Mouse (Mus musculus) lung, embryonic 16.5 days (tissue): ENCODE results near the gene Smim24. TPM values are rescaled to one million over a fixed set of nuclear protein-coding genes. Genes with fewer than 3 reads are reported as not detected.

ENCODE experiments used
- ATAC-seq: fragments of 200-750 bp; cut with Nextera tagmentation; 2 replicates; pipeline ENCODE4 v1.8.0; 2017; ENCODE audit warnings: low read depth, mild to moderate bottlenecking, moderate library complexity
- H3K27ac ChIP-seq: fragments of 300-500 bp; sonication (generic); 2 replicates; pipeline ENCODE4 v1.5.1; 2014; ENCODE audit warnings: mild to moderate bottlenecking, control low read depth, low read length
- H3K27me3 ChIP-seq: fragments of 300-500 bp; sonication (generic); 2 replicates; pipeline ENCODE4 v1.6.1; 2014; ENCODE audit warnings: low read depth, low read length, mixed read lengths; ENCODE audit not compliant: control insufficient read depth, insufficient read depth
- H3K36me3 ChIP-seq: fragments of 300-500 bp; sonication (generic); 2 replicates; pipeline ENCODE4 v1.6.1; 2014; ENCODE audit warnings: low read length; ENCODE audit not compliant: control insufficient read depth, insufficient read depth
- H3K4me1 ChIP-seq: fragments of 300-500 bp; sonication (generic); replicated peaks from 2 replicates; pipeline ENCODE4 v1.6.1; 2014; ENCODE audit warnings: low read length, mixed read lengths; ENCODE audit not compliant: control insufficient read depth, insufficient read depth
- H3K4me2 ChIP-seq: fragments of 300-500 bp; sonication (generic); 2 replicates; pipeline ENCODE4 v1.6.1; 2014; ENCODE audit warnings: low read depth, low read length, control low read depth
- H3K4me3 ChIP-seq: fragments of 300-500 bp; sonication (generic); 2 replicates; pipeline ENCODE4 v1.5.1; 2014; ENCODE audit warnings: mild to moderate bottlenecking, low read length, control low read depth
- H3K9ac ChIP-seq: fragments of 300-500 bp; sonication (generic); 2 replicates; pipeline ENCODE4 v1.6.1; 2014; ENCODE audit warnings: low read length, control low read depth
- H3K9me3 ChIP-seq: fragments of 300-500 bp; sonication (generic); 2 replicates; pipeline ENCODE4 v1.6.1; 2016; ENCODE audit warnings: low read length; ENCODE audit not compliant: control insufficient read depth
- WGBS: fragments of 180-500 bp; shearing (Covaris S2); extraction: QIAGEN DNeasy Blood & Tissue Kit; methylation state at CpG from one replicate; pipeline ENCODE4 v1.1.7; 2014; 5-methylcytosine and 5-hydroxymethylcytosine counted together
- polyA plus RNA-seq: library from polyadenylated mRNA; unstranded; fragments of >200 nt; fragmentation: Nextera tagmentation; extraction: Ambion mirVana; gene quantifications from 2 replicates; pipeline ENCODE4 v1.2.1, GENCODE M21; 2015

The Smim24 gene
- polyA plus RNA-seq, 1 experiment from 2014 or later = 7.9 TPM

DNA sequence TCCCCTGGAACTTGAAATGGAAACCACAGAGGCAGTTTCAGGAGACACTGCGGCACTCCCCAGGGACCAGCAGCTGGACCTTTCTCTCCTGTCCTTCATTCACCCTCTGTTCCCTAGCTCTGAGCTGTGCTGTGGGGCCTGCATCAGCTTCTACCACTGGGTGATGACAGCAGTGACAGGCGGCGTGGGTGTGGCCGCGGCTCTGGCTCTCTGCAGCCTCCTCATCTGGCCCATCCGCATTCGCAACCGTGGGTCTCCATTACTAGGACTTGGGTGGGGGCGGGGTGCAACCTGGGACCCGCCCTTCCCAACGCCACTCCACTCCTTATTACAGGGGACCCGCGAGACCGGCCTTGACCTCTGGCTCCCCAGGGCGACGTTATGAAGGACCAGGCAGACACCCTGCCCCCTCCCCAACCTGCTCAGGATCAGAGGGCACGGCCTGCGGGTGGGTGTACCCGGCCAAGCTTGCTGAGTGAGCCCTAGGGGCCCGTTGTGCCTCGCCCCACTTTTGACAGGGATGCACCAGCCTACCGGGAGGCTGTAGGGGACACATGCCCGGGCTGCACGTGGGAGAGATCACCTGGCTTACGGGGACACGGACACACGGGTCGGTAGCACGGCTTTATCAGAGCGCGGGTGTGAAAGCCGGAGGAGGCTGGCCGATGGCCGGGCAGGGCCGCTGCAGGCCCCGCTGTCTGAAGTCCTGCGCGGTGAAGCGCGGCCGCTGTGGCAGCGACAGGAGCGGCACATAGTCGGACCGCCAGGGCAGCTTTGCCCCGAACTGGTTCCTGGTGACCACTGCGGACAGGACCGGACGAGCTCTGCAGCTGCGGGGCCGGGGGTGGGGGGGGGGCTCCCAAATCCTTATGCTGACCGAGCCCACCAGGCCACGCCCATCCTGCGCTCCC, 29.2 kb upstream of the Smim24 start:
- H3K4me3 ChIP-seq = peak overlapping the region; percentile 34
- peak overlapping the region; percentile 64 for H3K9ac ChIP-seq
- peak overlapping the region; percentile 90 for H3K27ac ChIP-seq
- peak overlapping the region; percentile 60 for H3K4me2 ChIP-seq
- no peaks in the 10 kb centered on the region for H3K9me3 ChIP-seq
- ATAC-seq = 0 out of 2 replicates have a peak, but pooled peaks have one; percentile 6
- peaks cover 6% of the 10 kb centered on the region for H3K27me3 ChIP-seq
- peaks cover 20% of the 10 kb centered on the region for H3K36me3 ChIP-seq
- WGBS = 11% methylated on average over 54 of the region's 54 CpGs
- peaks cover 53% of the 10 kb centered on the region for H3K4me1 ChIP-seq

DNA sequence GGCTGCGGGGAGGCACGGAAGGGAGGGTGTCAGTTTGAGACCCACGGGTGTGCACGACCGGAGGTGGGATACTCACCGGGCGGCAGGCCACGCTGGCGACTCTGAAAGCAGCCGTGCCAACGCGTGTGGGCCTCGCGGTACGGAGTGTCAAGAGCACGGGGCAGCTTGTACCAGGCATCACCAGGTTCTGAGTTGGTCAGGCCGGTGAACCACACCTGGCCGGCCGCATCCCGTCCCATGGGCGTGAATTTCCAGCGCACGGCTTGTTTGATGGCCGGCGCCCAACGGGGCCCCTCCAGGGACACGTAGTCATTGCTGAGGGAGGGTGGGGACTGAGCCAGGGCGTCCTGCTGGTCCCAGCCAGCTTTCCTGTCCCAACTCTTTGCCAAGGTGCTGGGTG, 28.2 kb upstream of the Smim24 start:
- Histone ChIP-seq H3K4me3 (peak overlapping the region; percentile 34), H3K36me3 (peaks cover 29% of the 10 kb centered on the region), H3K27me3 (peaks cover 6% of the 10 kb centered on the region), H3K4me1 (peaks cover 45% of the 10 kb centered on the region), H3K4me2 (peak overlapping the region; percentile 60), H3K9me3 (no peaks in the 10 kb centered on the region), H3K27ac (peak overlapping the region; percentile 37; the same call in 1 of the 2 replicates), H3K9ac (peak overlapping the region; percentile 64)
- ATAC-seq = peak; percentile 1; the same call in 1 of the 2 replicates
- 9% methylated on average over 28 of the region's 28 CpGs for WGBS

DNA sequence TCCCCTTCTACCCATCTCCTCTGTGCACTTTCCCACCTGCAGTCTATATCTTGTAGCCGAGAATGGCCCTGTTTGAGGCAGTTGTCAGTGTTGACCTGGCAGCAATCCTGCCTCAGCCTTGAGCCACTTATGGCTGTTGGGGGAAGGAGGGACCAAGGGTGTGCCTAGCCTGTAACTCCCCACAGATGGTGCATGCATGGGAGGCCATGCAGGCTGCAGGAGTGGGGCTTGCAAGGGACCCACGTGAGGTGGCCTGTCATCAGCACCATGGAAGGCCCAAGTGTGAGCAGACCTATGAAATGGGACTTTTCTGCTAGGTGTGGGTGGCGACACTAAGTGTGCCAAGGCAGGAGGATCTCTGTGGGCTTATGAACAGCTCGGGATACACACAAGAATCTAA, 27.8 kb upstream of the Smim24 start:
- peaks cover 33% of the 10 kb centered on the region for H3K36me3 ChIP-seq
- H3K9me3 ChIP-seq = no peaks in the 10 kb centered on the region
- no peak overlapping the region for H3K9ac ChIP-seq
- peak overlapping the region; percentile 60; the same call in 1 of the 2 replicates for H3K4me2 ChIP-seq
- H3K4me3 ChIP-seq = no peak overlapping the region
- 28% methylated on average over 4 of the region's 4 CpGs for WGBS
- peaks cover 45% of the 10 kb centered on the region for H3K4me1 ChIP-seq
- H3K27me3 ChIP-seq = peaks cover 6% of the 10 kb centered on the region
- H3K27ac ChIP-seq = peak overlapping the region; percentile 37; the same call in 1 of the 2 replicates
- 0 out of 2 replicates have a peak, but pooled peaks have one; percentile 3 for ATAC-seq

DNA sequence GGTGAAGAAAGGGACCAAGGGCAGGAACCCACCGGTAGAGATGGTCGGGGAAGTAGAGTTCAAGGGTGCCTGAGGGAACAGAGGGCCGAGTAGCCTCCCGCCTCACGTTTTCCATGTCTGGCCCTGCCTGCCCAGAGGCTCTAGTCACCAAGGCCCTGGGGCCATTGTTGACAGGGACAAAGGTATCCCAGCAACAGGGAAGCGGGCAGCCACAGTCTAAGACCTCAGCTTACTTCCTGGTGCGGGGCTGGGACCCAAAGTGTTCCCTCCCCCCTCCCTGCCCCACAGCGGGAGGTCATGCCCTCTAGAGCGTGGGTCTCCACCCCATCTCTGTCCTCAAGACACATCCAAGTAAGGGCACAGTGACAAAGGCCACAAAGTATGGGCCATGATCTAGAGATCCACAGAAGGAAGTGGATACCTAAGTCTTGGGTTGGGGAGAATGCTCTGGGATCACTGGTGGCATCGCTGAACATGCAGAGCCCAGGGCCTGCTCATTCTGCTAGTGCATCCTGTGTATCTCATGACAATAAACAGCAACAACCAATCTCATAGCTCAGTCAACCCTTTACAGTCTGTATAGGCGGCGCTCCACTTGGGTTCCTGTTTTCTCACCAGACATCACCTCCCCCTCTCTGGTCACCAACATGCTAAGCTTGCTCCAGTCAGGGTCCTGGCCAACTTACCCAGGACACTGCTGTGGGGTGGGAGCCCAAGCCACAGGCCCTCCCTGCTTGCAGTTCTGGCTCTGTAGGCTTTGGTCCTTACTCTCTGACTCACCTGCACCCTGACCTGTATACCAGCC, 27.0 kb upstream of the Smim24 start, which contains the start of gene 4930404N11Rik:
Gene 4930404N11Rik, minus strand, starts transcription at position 145 of the 805 bp plus-strand sequence.
- no peaks in the 10 kb centered on the region for H3K9me3 ChIP-seq
- peak; percentile 11; the same call in 1 of the 2 replicates for ATAC-seq
- peak within 1 kb of the TSS; percentile 64 for H3K9ac ChIP-seq
- WGBS = 28% methylated on average over 12 of the region's 12 CpGs
- peaks cover 41% of the 10 kb centered on the region for H3K36me3 ChIP-seq
- peak within 1 kb of the TSS; percentile 34 for H3K4me3 ChIP-seq
- H3K4me1 ChIP-seq = peaks cover 44% of the 10 kb centered on the region
- H3K27me3 ChIP-seq = peaks cover 6% of the 10 kb centered on the region
- H3K4me2 ChIP-seq = peak within 1 kb of the TSS; percentile 60
- peak within 1 kb of the TSS; percentile 37; the same call in 1 of the 2 replicates for H3K27ac ChIP-seq

DNA sequence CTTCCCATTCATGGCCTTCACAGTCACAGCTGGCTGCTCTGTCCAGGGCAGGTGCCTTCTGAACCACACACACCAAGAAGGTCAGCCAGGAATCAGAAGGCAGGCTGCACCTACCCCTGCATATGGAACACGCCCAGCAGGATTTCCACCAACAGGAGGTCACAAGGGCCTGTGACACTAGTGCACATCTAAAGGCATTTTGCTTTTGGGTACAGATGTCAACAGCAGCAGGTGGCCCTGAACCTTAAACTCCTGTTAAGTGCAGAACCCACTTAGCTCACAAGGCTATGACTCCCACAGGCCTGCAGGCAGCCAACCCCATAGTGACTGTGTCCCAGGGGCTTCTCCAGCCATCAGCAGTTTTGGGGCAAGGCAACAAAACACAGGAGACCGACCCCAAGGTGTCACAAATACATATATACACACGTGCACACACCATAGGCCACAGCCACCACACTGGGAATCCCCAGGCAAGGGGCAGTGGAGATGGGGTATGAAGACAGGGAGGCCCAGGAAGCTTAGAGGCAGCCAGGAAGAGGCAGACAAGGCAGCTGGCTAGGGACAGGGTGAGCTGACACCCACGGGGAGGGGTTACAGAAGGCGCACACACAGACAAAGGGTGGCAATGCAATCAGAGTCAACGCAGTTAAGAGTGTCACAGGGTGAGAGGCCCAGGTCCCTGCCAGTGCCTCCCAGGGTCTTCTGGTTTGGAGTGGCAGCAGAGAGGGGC, 26.2 kb upstream of the Smim24 start:
- WGBS = 65% methylated on average over 6 of the region's 6 CpGs
- Histone ChIP-seq H3K4me2 (no peak overlapping the region), H3K9ac (no peak overlapping the region), H3K9me3 (no peaks in the 10 kb centered on the region), H3K4me3 (no peak overlapping the region), H3K4me1 (peaks cover 38% of the 10 kb centered on the region), H3K36me3 (peaks cover 44% of the 10 kb centered on the region), H3K27me3 (peaks cover 6% of the 10 kb centered on the region), H3K27ac (no peak overlapping the region)
- no peak for ATAC-seq

DNA sequence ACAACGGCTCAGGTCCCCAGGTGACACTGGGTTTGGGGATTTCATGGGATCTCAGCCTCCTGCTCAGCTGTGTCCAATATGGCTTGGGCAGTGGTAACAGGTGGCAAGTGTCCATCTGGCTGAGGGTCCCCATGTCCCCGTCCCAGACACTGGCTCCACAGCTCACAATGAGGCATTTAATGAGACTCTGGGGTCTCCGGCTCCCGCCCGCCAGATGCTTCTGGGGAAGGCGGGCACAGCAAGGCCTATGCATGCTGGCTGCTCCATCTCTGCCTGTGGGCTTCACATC, 25.7 kb upstream of the Smim24 start:
- peaks cover 36% of the 10 kb centered on the region for H3K4me1 ChIP-seq
- no peak overlapping the region for H3K9ac ChIP-seq
- ATAC-seq = no peak
- H3K27ac ChIP-seq = no peak overlapping the region
- 81% methylated on average over 6 of the region's 6 CpGs for WGBS
- peaks cover 44% of the 10 kb centered on the region for H3K36me3 ChIP-seq
- H3K9me3 ChIP-seq = no peaks in the 10 kb centered on the region
- no peak overlapping the region for H3K4me2 ChIP-seq
- H3K27me3 ChIP-seq = peaks cover 6% of the 10 kb centered on the region
- H3K4me3 ChIP-seq = no peak overlapping the region

DNA sequence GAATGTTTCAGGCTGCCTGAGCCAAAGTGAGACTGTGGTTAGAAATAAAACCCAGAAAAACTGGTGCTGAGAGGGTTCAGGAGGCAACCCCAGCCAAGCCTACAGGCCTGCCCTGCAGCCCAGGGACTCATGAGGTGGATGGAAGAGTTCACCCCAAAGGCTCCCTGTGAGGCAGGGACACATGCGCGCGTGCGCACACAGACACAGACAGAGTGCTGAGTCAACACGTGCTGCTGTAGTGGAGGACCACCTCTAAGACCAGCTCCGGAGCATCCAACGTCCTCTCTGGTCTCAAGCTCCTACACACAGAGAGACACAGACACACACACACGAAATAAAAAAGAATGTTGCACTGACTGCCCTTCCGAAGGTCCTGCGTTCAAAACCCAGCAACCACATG, 17.5 kb upstream of the Smim24 start:
- Histone ChIP-seq H3K27me3 (no peaks in the 10 kb centered on the region), H3K36me3 (peaks cover 27% of the 10 kb centered on the region), H3K4me2 (no peak overlapping the region), H3K27ac (no peak overlapping the region), H3K4me1 (peaks cover 19% of the 10 kb centered on the region), H3K4me3 (no peak overlapping the region), H3K9me3 (no peaks in the 10 kb centered on the region), H3K9ac (no peak overlapping the region)
- WGBS = 87% methylated on average over 10 of the region's 10 CpGs
- no peak for ATAC-seq

DNA sequence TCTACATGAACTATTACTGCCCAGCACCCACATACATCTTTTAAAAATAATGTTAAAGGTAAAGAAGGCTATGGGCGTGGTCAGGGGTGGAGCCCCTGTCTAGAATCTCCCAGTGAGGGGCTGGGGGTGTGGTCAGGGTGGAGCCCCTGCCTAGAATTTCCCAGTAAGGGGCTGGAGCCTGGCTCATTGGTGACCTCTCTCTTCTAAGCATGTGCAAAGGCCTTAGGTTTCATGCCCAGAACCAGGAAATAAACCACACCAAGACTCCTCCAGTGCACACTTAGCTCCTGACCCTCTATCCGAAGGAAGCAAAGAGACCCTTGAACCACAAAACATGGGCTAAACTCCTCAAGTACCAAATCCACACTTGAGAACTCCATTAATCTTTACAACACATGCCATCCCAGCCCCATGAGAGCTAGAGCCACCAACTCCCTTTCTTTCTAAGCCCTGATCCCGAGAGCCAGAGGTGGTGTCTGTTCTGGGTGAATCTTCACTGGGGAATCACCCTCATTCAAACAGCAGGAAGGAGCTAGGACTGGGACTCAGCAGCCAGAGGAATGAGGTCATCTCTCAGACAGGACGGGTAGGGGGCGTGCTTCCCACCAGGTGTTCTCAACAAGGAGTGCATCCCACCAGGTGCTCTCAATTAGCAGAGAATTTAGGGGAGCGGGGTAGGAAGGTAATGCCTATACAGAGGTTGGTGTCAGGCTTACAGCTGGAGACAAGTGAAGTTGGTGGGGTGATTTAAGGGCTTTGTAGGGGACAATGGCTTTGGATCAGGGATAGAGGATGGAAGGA, 16.1 kb upstream of the Smim24 start:
- H3K4me1 ChIP-seq = peaks cover 19% of the 10 kb centered on the region
- H3K9ac ChIP-seq = peak overlapping the region; percentile 98
- peak overlapping the region; percentile 0; the same call in 1 of the 2 replicates for H3K27ac ChIP-seq
- peak overlapping the region; percentile 92 for H3K4me2 ChIP-seq
- no peaks in the 10 kb centered on the region for H3K9me3 ChIP-seq
- peak overlapping the region; percentile 87 for H3K4me3 ChIP-seq
- H3K36me3 ChIP-seq = peaks cover 19% of the 10 kb centered on the region
- H3K27me3 ChIP-seq = no peaks in the 10 kb centered on the region
- no peak for ATAC-seq
- WGBS = 26% methylated on average over 6 of the region's 6 CpGs
